Mouse (Mus musculus): ENCODE results near the gene Tbca. TPM values are rescaled to one million over a fixed set of nuclear protein-coding genes. Genes with fewer than 3 reads are reported as not detected.

Tbca gene
- polyA plus RNA-seq, 1 experiment, result 261 TPM

GRCm38 (mm10) chr13:94826986-94827385 lies 38.3 kb downstream of the Tbca start:
- Histone ChIP-seq H3K79me2 (ENCODE audit: control insufficient read depth, insufficient read depth) (peaks cover 93% of the 10 kb centered on the region), H3K27me3 (ENCODE audit: control insufficient read depth, insufficient read depth, insufficient read length) (no peaks in the 10 kb centered on the region), H3K4me3 (ENCODE audit: insufficient read depth, poor library complexity, severe bottlenecking) (no peak overlapping the region), H3ac (ENCODE audit: control insufficient read depth, insufficient read length, low read depth) (no peak overlapping the region), H3K79me3 (ENCODE audit: low read depth) (peaks cover 49% of the 10 kb centered on the region), H3K36me3 (ENCODE audit: control insufficient read depth, insufficient read depth) (peaks cover 7% of the 10 kb centered on the region)
- no peak for TF ChIP-seq MAX (IDR thresholded peaks at IDR 0.05)
- TF ChIP-seq FOSL1 (IDR thresholded peaks at IDR 0.05; ENCODE audit: insufficient read depth, low read length, poor library complexity, severe bottlenecking), result no peak

GRCm38 (mm10) chr13:94827847-94828246 lies 39.1 kb downstream of the Tbca start:
- Histone ChIP-seq H3ac (ENCODE audit: control insufficient read depth, insufficient read length, low read depth) (no peak overlapping the region), H3K4me3 (ENCODE audit: insufficient read depth, poor library complexity, severe bottlenecking) (no peak overlapping the region), H3K79me2 (ENCODE audit: control insufficient read depth, insufficient read depth) (peaks cover 84% of the 10 kb centered on the region), H3K27me3 (ENCODE audit: control insufficient read depth, insufficient read depth, insufficient read length) (no peaks in the 10 kb centered on the region), H3K36me3 (ENCODE audit: control insufficient read depth, insufficient read depth) (peaks cover 11% of the 10 kb centered on the region), H3K79me3 (ENCODE audit: low read depth) (peaks cover 42% of the 10 kb centered on the region)
- TF ChIP-seq MAX (IDR thresholded peaks at IDR 0.05) (no peak), MYOD1 (IDR thresholded peaks at IDR 0.05; ENCODE audit: control insufficient read depth, insufficient read length, low read depth) (no peak), FOSL1 (IDR thresholded peaks at IDR 0.05; ENCODE audit: insufficient read depth, low read length, poor library complexity, severe bottlenecking) (no peak), CEBPB (IDR thresholded peaks at IDR 0.05; ENCODE audit: low read depth) (no peak), CTCF (IDR thresholded peaks at IDR 0.05; ENCODE audit: control insufficient read depth, insufficient read depth, insufficient read length) (no peak), USF1 (IDR thresholded peaks at IDR 0.05; ENCODE audit: low read depth) (no peak), MYOG (IDR thresholded peaks at IDR 0.05; ENCODE audit: control insufficient read depth, extremely low read depth, insufficient read length) (no peak)

- H3K79me3 ChIP-seq (ENCODE audit: low read depth), result no peaks in the 10 kb centered on the region
- no peaks in the 10 kb centered on the region for H3K79me2 ChIP-seq (ENCODE audit: control insufficient read depth, insufficient read depth)
- H3ac ChIP-seq (ENCODE audit: control insufficient read depth, insufficient read length, low read depth), result no peak overlapping the region
- H3K36me3 ChIP-seq (ENCODE audit: control insufficient read depth, insufficient read depth), result peaks cover 49% of the 10 kb centered on the region
- no peak for TF ChIP-seq USF1 (IDR thresholded peaks at IDR 0.05; ENCODE audit: low read depth)
- no peak for TF ChIP-seq MYOD1 (IDR thresholded peaks at IDR 0.05; ENCODE audit: control insufficient read depth, insufficient read length, low read depth)
- no peak for TF ChIP-seq CEBPB (IDR thresholded peaks at IDR 0.05; ENCODE audit: low read depth)
- no peak for TF ChIP-seq MAX (IDR thresholded peaks at IDR 0.05)
- TF ChIP-seq CTCF (IDR thresholded peaks at IDR 0.05; ENCODE audit: control insufficient read depth, insufficient read depth, insufficient read length), result no peak
- no peak for TF ChIP-seq FOSL1 (IDR thresholded peaks at IDR 0.05; ENCODE audit: insufficient read depth, low read length, poor library complexity, severe bottlenecking)
- no peak for TF ChIP-seq MYOG (IDR thresholded peaks at IDR 0.05; ENCODE audit: control insufficient read depth, extremely low read depth, insufficient read length)
- H3K27me3 ChIP-seq (ENCODE audit: control insufficient read depth, insufficient read depth, insufficient read length), result no peaks in the 10 kb centered on the region
- no peak overlapping the region for H3K4me3 ChIP-seq (ENCODE audit: insufficient read depth, poor library complexity, severe bottlenecking)
Measured at GRCm38 (mm10) chr13:94838047-94838720, 49.5 kb downstream of the Tbca start.

- no peak for TF ChIP-seq MYOG (IDR thresholded peaks at IDR 0.05; ENCODE audit: control insufficient read depth, extremely low read depth, insufficient read length)
- TF ChIP-seq CTCF (IDR thresholded peaks at IDR 0.05; ENCODE audit: control insufficient read depth, insufficient read depth, insufficient read length), result no peak
- TF ChIP-seq MAX (IDR thresholded peaks at IDR 0.05), result no peak
- TF ChIP-seq FOSL1 (IDR thresholded peaks at IDR 0.05; ENCODE audit: insufficient read depth, low read length, poor library complexity, severe bottlenecking), result no peak
- no peak for TF ChIP-seq MYOD1 (IDR thresholded peaks at IDR 0.05; ENCODE audit: control insufficient read depth, insufficient read length, low read depth)
- TF ChIP-seq CEBPB (IDR thresholded peaks at IDR 0.05; ENCODE audit: low read depth), result no peak
- TF ChIP-seq USF1 (IDR thresholded peaks at IDR 0.05; ENCODE audit: low read depth), result no peak
- Histone ChIP-seq H3K36me3 (ENCODE audit: control insufficient read depth, insufficient read depth) (peaks cover 46% of the 10 kb centered on the region), H3K79me2 (ENCODE audit: control insufficient read depth, insufficient read depth) (no peaks in the 10 kb centered on the region)
Measured at GRCm38 (mm10) chr13:94838756-94839337, 50.1 kb downstream of the Tbca start.

GRCm38 (mm10) chr13:94843236-94843635 lies 54.5 kb downstream of the Tbca start:
- no peaks in the 10 kb centered on the region for H3K79me3 ChIP-seq (ENCODE audit: low read depth)
- H3ac ChIP-seq (ENCODE audit: control insufficient read depth, insufficient read length, low read depth), result no peak overlapping the region
- no peak for TF ChIP-seq MYOD1 (IDR thresholded peaks at IDR 0.05; ENCODE audit: control insufficient read depth, insufficient read length, low read depth)
- TF ChIP-seq FOSL1 (IDR thresholded peaks at IDR 0.05; ENCODE audit: insufficient read depth, low read length, poor library complexity, severe bottlenecking), result no peak
- TF ChIP-seq USF1 (IDR thresholded peaks at IDR 0.05; ENCODE audit: low read depth), result no peak
- no peak for TF ChIP-seq MAX (IDR thresholded peaks at IDR 0.05)
- TF ChIP-seq CTCF (IDR thresholded peaks at IDR 0.05; ENCODE audit: control insufficient read depth, insufficient read depth, insufficient read length), result no peak
- no peak for TF ChIP-seq CEBPB (IDR thresholded peaks at IDR 0.05; ENCODE audit: low read depth)
- no peak for TF ChIP-seq MYOG (IDR thresholded peaks at IDR 0.05; ENCODE audit: control insufficient read depth, extremely low read depth, insufficient read length)
- no peaks in the 10 kb centered on the region for H3K79me2 ChIP-seq (ENCODE audit: control insufficient read depth, insufficient read depth)
- H3K4me3 ChIP-seq (ENCODE audit: insufficient read depth, poor library complexity, severe bottlenecking), result no peak overlapping the region
- H3K36me3 ChIP-seq (ENCODE audit: control insufficient read depth, insufficient read depth), result peaks cover 35% of the 10 kb centered on the region
- H3K27me3 ChIP-seq (ENCODE audit: control insufficient read depth, insufficient read depth, insufficient read length), result no peaks in the 10 kb centered on the region

More at GRCm38 (mm10) chr13:94838756-94839337, 50.1 kb downstream of the Tbca start:
- Histone ChIP-seq H3K4me3 (ENCODE audit: insufficient read depth, poor library complexity, severe bottlenecking) (no peak overlapping the region), H3ac (ENCODE audit: control insufficient read depth, insufficient read length, low read depth) (no peak overlapping the region), H3K79me3 (ENCODE audit: low read depth) (no peaks in the 10 kb centered on the region), H3K27me3 (ENCODE audit: control insufficient read depth, insufficient read depth, insufficient read length) (no peaks in the 10 kb centered on the region)

All from C2C12 (cell line).